Mouse (Mus musculus) megakaryocyte, embryonic 14.5 days (primary cell): ENCODE measurements around the gene Fam173a.

Experiments used
- FLI1 ChIP-seq: IDR thresholded peaks from 2 replicates; pipeline ENCODE4 v1.6.1; 2012; ENCODE audit warnings: low read length, inconsistent platforms, mixed read lengths
- GATA1 ChIP-seq: IDR thresholded peaks from 3 replicates; pipeline ENCODE4 v1.6.1; 2012; ENCODE audit warnings: mixed read lengths, low read length, inconsistent platforms, borderline replicate concordance

GRCm38 (mm10) chr17:25794998-25795397, 2.3 kb upstream of the Fam173a start:
- TF ChIP-seq GATA1 (no peak), FLI1 (no peak)
